Mouse (Mus musculus): ENCODE results near the gene Exosc1. TPM values are rescaled to one million over a fixed set of nuclear protein-coding genes. Genes with fewer than 3 reads are reported as not detected.

Gene Exosc1
- polyA plus RNA-seq (2016; fragmentation: Nextera tagmentation; extraction: Ambion mirVana), result 78.5 and 81.9 TPM in 2 replicates

DNA sequence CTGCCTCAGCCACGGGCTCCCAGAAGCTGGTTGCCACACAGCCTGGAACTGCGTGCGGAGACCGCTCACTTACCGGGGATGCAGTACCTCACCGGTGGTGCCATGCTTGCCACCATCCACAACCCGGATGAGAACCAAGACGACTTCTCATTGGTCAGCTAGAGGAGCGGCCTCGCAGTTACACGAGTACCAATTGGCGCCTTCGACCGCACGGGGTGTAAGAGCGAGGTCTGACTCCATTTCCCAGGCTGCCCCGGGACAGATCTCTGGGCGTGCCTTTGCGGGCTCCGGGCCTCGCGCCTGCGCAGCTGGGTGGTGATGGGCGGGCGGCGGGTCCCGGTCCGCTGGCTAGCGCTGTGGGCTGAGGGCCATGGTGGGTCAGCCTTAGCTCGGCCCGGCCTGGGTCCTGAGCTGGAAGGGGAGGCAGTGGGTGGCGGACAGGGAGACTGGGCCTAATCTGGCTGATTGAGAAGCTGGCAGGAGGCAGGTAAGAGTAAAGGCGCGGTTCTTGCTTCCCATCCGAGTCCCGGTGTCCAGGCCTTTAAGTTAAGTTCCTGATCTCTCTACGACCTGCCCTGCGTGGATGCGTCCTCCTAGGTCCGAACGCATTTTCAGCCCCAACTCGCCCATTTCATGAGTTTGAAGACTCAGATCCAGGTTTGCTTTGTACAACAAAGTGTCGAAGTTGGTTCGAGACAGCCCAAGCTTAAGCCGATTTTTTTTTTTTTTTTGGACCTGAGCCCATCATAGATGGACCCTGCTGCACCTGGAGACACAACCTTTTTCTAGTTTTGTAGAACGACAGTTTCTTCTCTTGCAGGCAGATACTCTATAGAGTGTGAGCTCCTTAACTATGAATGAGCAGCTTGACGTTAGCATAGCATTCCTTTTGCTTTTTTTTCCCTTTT, at the start of gene Exosc1, which contains the start of gene Zdhhc16:
Gene Exosc1, minus strand, starts transcription at position 245 of the 908 bp plus-strand sequence.
Gene Zdhhc16, plus strand, starts transcription at position 302 of the 908 bp plus-strand sequence.
- Histone ChIP-seq H3K4me2 (peak within 1 kb of the TSS; percentile 76), H3K27ac (peak within 1 kb of the TSS; percentile 50; the same call in 1 of the 2 replicates), H3K27me3 (no peaks in the 10 kb centered on the region), H3K4me3 (replicated peaks) (peak within 1 kb of the TSS; percentile 92), H3K36me3 (peaks cover 43% of the 10 kb centered on the region), H3K9ac (replicated peaks) (peak within 1 kb of the TSS; percentile 83), H3K9me3 (no peaks in the 10 kb centered on the region), H3K4me1 (replicated peaks) (peaks cover 19% of the 10 kb centered on the region)
- under 1% methylated on average over 47 of the region's 47 CpGs for WGBS
- ATAC-seq (ENCODE audit: insufficient number of reproducible peaks, insufficient read depth, low FRiP score, low TSS enrichment, low read depth), result peak; percentile 100

DNA sequence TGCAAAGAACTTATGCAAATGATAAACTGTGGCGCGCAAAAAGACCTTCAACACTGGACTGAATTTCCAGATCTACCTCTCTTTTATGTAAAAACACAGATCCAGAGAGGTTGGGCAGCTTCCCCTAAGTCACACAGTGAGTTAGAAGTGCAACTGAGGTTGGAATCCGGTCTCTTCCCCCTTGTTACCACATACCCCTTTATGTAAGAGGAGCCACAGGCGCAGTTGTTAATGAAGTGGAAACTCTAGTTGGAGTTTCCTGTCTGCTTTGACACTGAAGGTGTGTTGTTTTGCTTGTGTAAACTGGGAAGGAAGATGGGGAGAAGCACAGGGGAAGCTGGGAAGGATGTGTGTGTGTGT, 49.5 kb upstream of the Exosc1 start:
- 5% methylated on average over 4 of the region's 4 CpGs for WGBS
- H3K9ac ChIP-seq (replicated peaks), result peak overlapping the region; percentile 80

DNA sequence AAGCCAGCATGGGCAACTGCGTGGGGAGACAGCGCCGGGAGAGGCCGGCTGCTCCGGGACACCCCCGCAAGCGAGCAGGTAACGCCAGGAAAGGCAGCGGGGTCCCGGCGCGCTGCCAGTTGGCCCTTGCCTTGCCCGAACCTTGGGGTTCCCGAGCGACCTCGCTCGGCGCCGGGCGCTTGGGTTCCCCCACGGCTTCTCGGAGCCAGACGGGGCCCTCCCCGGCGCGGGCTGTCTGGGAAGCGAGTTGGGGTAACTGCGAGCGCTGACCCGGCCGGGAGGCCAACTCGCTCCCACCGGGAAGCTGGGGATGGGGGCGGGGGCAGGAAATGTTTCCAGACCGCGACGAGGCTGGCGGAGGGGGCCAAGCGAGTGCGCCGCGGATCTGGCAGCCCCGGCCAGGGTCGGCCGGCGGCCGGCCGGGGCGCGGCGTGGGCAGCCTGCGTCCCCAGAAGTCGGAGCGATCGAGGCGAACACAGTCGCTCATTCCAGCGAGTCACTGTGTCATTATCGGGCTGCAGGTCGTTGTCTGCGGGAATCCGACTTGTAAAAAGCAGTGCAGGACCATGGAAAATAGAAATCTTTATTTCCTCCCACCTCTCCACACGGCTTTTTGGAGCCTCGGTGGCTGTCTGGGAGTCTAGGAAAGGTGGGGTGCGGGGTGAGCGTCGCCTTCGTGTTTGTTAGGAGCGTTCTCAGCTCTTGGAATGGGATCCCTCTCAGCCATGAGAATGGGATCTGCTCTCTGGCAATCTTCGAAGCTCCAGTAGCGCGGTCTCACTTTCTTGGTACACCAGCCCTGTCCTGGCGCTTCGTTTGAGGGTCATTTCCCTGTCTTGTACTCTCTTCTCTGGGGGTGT, 48.9 kb upstream of the Exosc1 start:
- H3K27me3 ChIP-seq, result peaks cover 6% of the 10 kb centered on the region; the same call in 1 of the 2 replicates
- peak overlapping the region; percentile 80 for H3K9ac ChIP-seq (replicated peaks)
- ATAC-seq (ENCODE audit: insufficient number of reproducible peaks, insufficient read depth, low FRiP score, low TSS enrichment, low read depth), result no peak
- peaks cover 38% of the 10 kb centered on the region for H3K4me1 ChIP-seq (replicated peaks)
- peak overlapping the region; percentile 85 for H3K4me2 ChIP-seq
- peak overlapping the region; percentile 88 for H3K27ac ChIP-seq
- 0 out of 2 replicates have a peak, but pooled peaks cover 3% of the 10 kb centered on the region for H3K36me3 ChIP-seq
- H3K4me3 ChIP-seq (replicated peaks), result peak overlapping the region; percentile 85
- no peaks in the 10 kb centered on the region for H3K9me3 ChIP-seq
- WGBS, result under 1% methylated on average over 69 of the region's 74 CpGs

More for the DNA sequence above, 49.5 kb upstream of the Exosc1 start:
- Histone ChIP-seq H3K27ac (peak overlapping the region; percentile 88; the same call in 1 of the 2 replicates), H3K4me1 (replicated peaks) (peaks cover 32% of the 10 kb centered on the region), H3K36me3 (0 out of 2 replicates have a peak, but pooled peaks cover 3% of the 10 kb centered on the region), H3K4me3 (replicated peaks) (peak overlapping the region; percentile 85), H3K9me3 (no peaks in the 10 kb centered on the region), H3K27me3 (peaks cover 6% of the 10 kb centered on the region; the same call in 1 of the 2 replicates), H3K4me2 (peak overlapping the region; percentile 85)
- ATAC-seq (ENCODE audit: insufficient number of reproducible peaks, insufficient read depth, low FRiP score, low TSS enrichment, low read depth), result no peak

DNA sequence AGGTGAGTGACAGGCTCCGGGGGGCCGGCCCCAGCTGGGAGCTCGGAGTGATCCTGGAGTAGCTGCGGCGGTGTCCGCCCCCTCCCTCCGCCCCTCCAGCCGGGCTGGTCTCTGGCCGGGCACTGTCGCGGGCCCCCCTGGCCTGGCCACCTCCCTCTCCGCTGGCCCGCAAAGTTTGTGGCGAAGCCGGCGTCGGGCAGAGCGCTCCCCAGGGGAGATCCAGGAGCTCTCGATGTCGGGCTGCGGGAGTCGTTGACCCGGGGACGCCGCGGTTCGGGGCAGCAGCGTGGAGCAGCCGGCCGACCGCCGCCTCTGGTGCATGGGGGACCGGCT, 48.3 kb upstream of the Exosc1 start, which contains the start of gene Ubtd1:
Gene Ubtd1, plus strand, starts transcription at position 169 of the 333 bp plus-strand sequence.
- peak within 1 kb of the TSS; percentile 85 for H3K4me3 ChIP-seq (replicated peaks)
- H3K4me2 ChIP-seq, result peak within 1 kb of the TSS; percentile 85
- under 1% methylated on average over 33 of the region's 33 CpGs for WGBS
- H3K9me3 ChIP-seq, result no peaks in the 10 kb centered on the region
- 0 out of 2 replicates have a peak, but pooled peaks cover 3% of the 10 kb centered on the region for H3K36me3 ChIP-seq
- H3K27me3 ChIP-seq, result peaks cover 6% of the 10 kb centered on the region; the same call in 1 of the 2 replicates
- peaks cover 44% of the 10 kb centered on the region for H3K4me1 ChIP-seq (replicated peaks)
- peak within 1 kb of the TSS; percentile 88 for H3K27ac ChIP-seq
- H3K9ac ChIP-seq (replicated peaks), result peak within 1 kb of the TSS; percentile 80
- ATAC-seq (ENCODE audit: insufficient number of reproducible peaks, insufficient read depth, low FRiP score, low TSS enrichment, low read depth), result no peak; the same call in 1 of the 2 replicates

DNA sequence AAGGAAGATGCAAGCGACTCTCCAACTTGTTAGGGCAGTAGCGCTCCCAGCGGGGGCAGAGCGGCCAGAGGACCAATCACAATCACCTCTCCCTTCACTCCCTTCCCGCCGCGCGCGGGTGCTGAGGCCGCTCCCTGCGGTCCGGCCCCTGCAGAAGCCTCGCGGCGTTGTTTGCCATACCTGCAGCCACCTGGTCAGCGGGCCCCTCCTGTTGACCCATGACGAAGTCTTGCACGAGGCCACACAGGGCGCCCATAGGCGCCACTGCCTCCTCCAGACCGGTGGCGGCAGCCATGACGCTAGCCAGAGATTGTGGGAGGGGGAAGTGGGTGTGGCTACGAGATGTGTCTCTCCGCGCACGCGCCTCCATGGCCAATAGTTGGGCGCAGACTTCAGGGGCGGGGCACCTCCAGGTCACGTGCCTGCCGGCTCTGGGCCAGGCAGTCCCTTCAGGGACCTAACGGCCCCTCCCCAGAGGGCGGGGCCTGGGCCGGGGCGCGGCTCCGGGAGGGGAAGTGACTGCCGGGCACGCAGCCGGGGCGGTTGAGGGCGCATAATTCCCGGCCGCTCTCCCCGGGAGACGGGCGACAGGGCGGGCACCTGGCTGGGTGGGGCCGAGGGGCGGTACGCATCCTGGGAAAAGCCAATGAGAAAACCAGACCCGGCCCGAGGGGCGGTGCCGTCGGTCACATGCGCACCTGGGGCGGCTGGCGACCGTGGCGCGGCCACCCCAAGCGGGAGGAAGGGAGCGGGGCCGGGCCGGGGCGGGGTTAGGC, 47.8 kb upstream of the Exosc1 start, which contains the start of gene Mms19:
Gene Mms19, minus strand, starts transcription at position 339 of the 776 bp plus-strand sequence.
- Histone ChIP-seq H3K9me3 (no peaks in the 10 kb centered on the region), H3K27me3 (peaks cover 6% of the 10 kb centered on the region; the same call in 1 of the 2 replicates), H3K27ac (peak within 1 kb of the TSS; percentile 88), H3K4me3 (replicated peaks) (peak within 1 kb of the TSS; percentile 85), H3K36me3 (0 out of 2 replicates have a peak, but pooled peaks cover 3% of the 10 kb centered on the region), H3K4me2 (peak within 1 kb of the TSS; percentile 85), H3K4me1 (replicated peaks) (peaks cover 46% of the 10 kb centered on the region), H3K9ac (replicated peaks) (peak within 1 kb of the TSS; percentile 80)
- ATAC-seq (ENCODE audit: insufficient number of reproducible peaks, insufficient read depth, low FRiP score, low TSS enrichment, low read depth), result peak; percentile 95
- WGBS, result under 1% methylated on average over 62 of the region's 68 CpGs

DNA sequence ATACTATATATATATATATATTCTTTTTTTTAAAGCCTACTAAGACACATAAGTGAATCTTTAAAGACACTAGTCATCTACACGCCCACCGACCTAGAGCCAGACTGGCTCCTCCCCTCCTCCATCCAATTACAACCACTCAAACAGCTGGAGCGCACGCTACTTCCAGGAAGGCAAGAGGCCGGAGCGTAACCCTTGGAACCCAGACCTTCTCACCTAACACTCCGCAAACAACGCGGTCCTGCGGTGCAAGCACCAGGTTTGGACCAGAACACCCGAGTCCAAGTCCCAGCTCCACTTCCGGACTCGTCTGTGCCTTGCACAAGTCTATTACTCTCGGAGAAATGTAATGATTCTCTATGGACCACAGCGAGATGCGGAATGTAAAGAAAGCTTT, 47.2 kb upstream of the Exosc1 start:
- no peaks in the 10 kb centered on the region for H3K9me3 ChIP-seq
- under 1% methylated on average over 16 of the region's 16 CpGs for WGBS
- peak; percentile 0; the same call in 1 of the 2 replicates for ATAC-seq (ENCODE audit: insufficient number of reproducible peaks, insufficient read depth, low FRiP score, low TSS enrichment, low read depth)

DNA sequence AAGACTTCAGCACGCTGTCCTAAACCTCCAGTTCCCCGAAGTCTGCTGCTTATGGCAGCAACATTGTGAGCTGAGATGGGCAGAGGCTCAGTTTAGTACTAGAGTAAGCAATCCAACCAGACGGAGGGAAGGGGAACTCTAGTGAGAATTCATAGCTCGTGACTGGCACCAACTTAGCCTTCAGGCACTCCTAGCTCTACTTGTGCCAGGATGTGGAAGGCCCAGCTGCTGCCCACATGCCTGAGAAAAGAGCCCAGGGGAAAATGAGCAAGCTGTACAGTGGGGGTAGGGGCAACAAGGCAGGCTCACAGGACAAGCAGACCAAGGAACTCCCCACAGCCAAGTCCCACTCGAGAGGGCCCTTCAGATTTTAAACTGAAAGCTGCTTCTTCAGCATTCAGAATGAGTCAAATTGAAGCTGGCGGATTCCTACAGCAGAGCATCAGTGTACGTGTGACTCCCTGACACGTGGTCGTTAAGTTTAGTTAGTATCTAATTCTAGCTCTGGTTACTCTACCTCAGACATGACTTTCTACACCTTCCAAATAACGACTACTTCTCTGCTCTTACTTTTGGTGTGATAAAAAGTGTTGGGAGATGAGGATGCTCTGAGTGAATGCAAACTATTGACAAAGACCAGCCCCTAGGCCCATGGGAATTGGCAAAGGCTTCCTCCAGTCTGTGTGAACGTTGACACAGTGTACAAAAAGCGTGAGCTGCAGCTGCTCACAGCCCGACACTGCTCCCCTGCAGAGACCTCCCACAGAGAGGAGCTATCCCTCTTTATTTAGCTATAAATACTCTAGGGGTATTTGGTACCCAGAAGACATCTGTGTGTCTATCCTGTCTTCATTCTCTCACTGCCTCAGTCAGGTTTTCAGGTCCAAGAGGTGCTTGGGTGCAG, 40.9 kb upstream of the Exosc1 start:
- Histone ChIP-seq H3K27me3 (no peaks in the 10 kb centered on the region), H3K36me3 (peaks cover 12% of the 10 kb centered on the region), H3K27ac (no peak overlapping the region), H3K9me3 (no peaks in the 10 kb centered on the region), H3K9ac (replicated peaks) (no peak overlapping the region), H3K4me2 (no peak overlapping the region), H3K4me3 (replicated peaks) (no peak overlapping the region), H3K4me1 (replicated peaks) (peaks cover 22% of the 10 kb centered on the region)
- whole genome bisulfite sequencing, result 68% methylated on average over 13 of the region's 13 CpGs
- no peak for ATAC-seq (ENCODE audit: insufficient number of reproducible peaks, insufficient read depth, low FRiP score, low TSS enrichment, low read depth)

More for the DNA sequence above, 47.2 kb upstream of the Exosc1 start:
- peak overlapping the region; percentile 69 for H3K9ac ChIP-seq (replicated peaks)
- H3K27ac ChIP-seq, result peak overlapping the region; percentile 88
- H3K27me3 ChIP-seq, result peaks cover 6% of the 10 kb centered on the region; the same call in 1 of the 2 replicates
- H3K4me2 ChIP-seq, result peak overlapping the region; percentile 85
- peak overlapping the region; percentile 85 for H3K4me3 ChIP-seq (replicated peaks)
- no peaks in the 10 kb centered on the region for H3K36me3 ChIP-seq
- H3K4me1 ChIP-seq (replicated peaks), result peaks cover 46% of the 10 kb centered on the region

DNA sequence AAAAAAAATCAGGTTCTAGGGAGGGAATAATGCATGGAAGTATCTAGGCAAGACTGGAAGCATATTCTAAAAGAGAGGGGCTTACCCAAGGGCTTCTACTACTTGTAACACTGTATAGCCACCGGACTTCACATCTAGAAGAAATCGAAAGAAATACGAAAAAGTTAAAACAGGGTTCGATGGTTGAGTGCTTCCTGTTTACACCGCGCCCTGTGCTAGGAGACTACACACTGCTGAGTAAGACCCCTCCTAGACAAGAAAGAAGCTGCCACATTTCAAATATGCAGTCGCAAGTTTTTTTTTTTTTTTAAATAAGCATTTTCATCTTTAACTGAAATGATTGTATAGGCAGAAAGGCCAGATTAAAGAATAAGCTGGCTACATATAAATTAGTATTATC, 36.4 kb upstream of the Exosc1 start:
- no peaks in the 10 kb centered on the region for H3K9me3 ChIP-seq
- H3K27me3 ChIP-seq, result no peaks in the 10 kb centered on the region
- H3K27ac ChIP-seq, result no peak overlapping the region
- no peak overlapping the region for H3K9ac ChIP-seq (replicated peaks)
- H3K36me3 ChIP-seq, result peaks cover 50% of the 10 kb centered on the region
- H3K4me3 ChIP-seq (replicated peaks), result no peak overlapping the region
- 96% methylated on average over 7 of the region's 7 CpGs for WGBS
- ATAC-seq (ENCODE audit: insufficient number of reproducible peaks, insufficient read depth, low FRiP score, low TSS enrichment, low read depth), result no peak
- H3K4me1 ChIP-seq (replicated peaks), result no peaks in the 10 kb centered on the region
- H3K4me2 ChIP-seq, result no peak overlapping the region

DNA sequence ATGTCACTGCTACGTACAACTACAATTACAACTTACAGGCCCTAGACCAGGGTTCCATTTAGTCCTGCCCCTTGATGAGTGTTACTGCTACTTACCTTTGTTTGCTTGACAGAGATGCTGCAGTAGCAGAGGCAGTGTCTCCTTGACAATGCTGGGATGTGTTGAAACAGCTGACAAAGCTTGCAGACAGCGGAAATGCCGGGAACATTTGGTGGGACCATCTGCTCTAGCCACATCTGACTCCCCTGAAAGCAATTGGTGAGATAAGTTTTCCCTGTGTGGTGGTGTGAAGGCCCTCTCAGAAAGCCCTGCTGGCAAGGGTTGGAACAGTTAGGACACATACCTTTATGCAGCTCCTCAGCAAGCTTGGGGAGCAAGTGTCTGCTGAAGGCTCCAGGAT, 20.4 kb upstream of the Exosc1 start:
- Histone ChIP-seq H3K4me1 (replicated peaks) (no peaks in the 10 kb centered on the region), H3K9me3 (no peaks in the 10 kb centered on the region), H3K9ac (replicated peaks) (no peak overlapping the region), H3K27ac (no peak overlapping the region), H3K36me3 (peaks cover 100% of the 10 kb centered on the region), H3K4me2 (no peak overlapping the region), H3K4me3 (replicated peaks) (no peak overlapping the region), H3K27me3 (no peaks in the 10 kb centered on the region)
- no peak for ATAC-seq (ENCODE audit: insufficient number of reproducible peaks, insufficient read depth, low FRiP score, low TSS enrichment, low read depth)
- 84% methylated on average over 3 of the region's 3 CpGs for WGBS

Measured in limb, embryonic 12.5 days (tissue).